Mouse (Mus musculus) embryonic facial prominence, embryonic 11.5 days (tissue): ENCODE results near the gene Cbfa2t3. TPM values are rescaled to one million over a fixed set of nuclear protein-coding genes. Genes with fewer than 3 reads are reported as not detected.
"Not testable (repeated sequence)": the region's sequence is repeated elsewhere in the genome, so short reads cannot be mapped to it uniquely, and the experiment has no call there.

Experiments
- ATAC-seq: fragments of 200-750 bp; cut with Nextera tagmentation; replicated peaks from 2 replicates; pipeline ENCODE4 v1.8.0; 2017; ENCODE audit warnings: low read depth; ENCODE audit not compliant: insufficient number of reproducible peaks, low FRiP score, low TSS enrichment
- DNase-seq: peaks from one replicate; pipeline ENCODE4 v3.0.0-alpha.2; 2015; ENCODE audit warnings: low spot score
- H3K27ac ChIP-seq: fragments of 300-500 bp; sonication (generic); replicated peaks from 2 replicates; pipeline ENCODE4 v1.5.1; 2014; ENCODE audit warnings: mild to moderate bottlenecking, low read depth, low read length, control low read depth
- H3K27me3 ChIP-seq: fragments of 300-500 bp; sonication (generic); 2 replicates; pipeline ENCODE4 v1.6.1; 2014; ENCODE audit warnings: mild to moderate bottlenecking, low read length, moderate library complexity, mixed read lengths; ENCODE audit not compliant: control insufficient read depth, insufficient read depth
- H3K36me3 ChIP-seq: fragments of 300-500 bp; sonication (generic); replicated peaks from 2 replicates; pipeline ENCODE4 v1.6.1; 2014; ENCODE audit warnings: low read depth, mild to moderate bottlenecking, low read length, moderate library complexity, mixed read lengths; ENCODE audit not compliant: control insufficient read depth, insufficient read depth
- H3K4me1 ChIP-seq: fragments of 300-500 bp; sonication (generic); 2 replicates; pipeline ENCODE4 v1.6.1; 2014; ENCODE audit warnings: low read length, mixed read lengths; ENCODE audit not compliant: control insufficient read depth, insufficient read depth
- H3K4me2 ChIP-seq: fragments of 300-500 bp; sonication (generic); 2 replicates; pipeline ENCODE4 v1.6.1; 2014; ENCODE audit warnings: low read depth, mild to moderate bottlenecking, control low read depth, low read length, moderate library complexity
- H3K4me3 ChIP-seq: fragments of 300-500 bp; sonication (generic); 2 replicates; pipeline ENCODE4 v1.5.1; 2014; ENCODE audit warnings: low read depth, low read length, control low read depth
- H3K9ac ChIP-seq: fragments of 300-500 bp; sonication (generic); replicated peaks from 2 replicates; pipeline ENCODE4 v1.6.1; 2014; ENCODE audit warnings: mild to moderate bottlenecking, control low read depth, low read length
- H3K9me3 ChIP-seq: fragments of 300-500 bp; sonication (generic); replicated peaks from 2 replicates; pipeline ENCODE4 v1.6.1; 2016; ENCODE audit warnings: mild to moderate bottlenecking, low read length, inconsistent platforms, mixed read lengths; ENCODE audit not compliant: control insufficient read depth
- WGBS: fragments of 180-500 bp; shearing (Covaris S2); extraction: QIAGEN DNeasy Blood & Tissue Kit; methylation state at CpG from one replicate; pipeline ENCODE4 v1.1.7; 2014; 5-methylcytosine and 5-hydroxymethylcytosine counted together
- polyA plus RNA-seq: library from polyadenylated mRNA; unstranded; fragments of >200 nt; fragmentation: Nextera tagmentation; extraction: Ambion mirVana; gene quantifications from 2 replicates; pipeline ENCODE4 v1.2.1, GENCODE M21; 2014

Cbfa2t3 gene
- polyA plus RNA-seq, 1 experiment from 2014 or later: 1.9 TPM

- Histone ChIP-seq H3K27ac (no peak overlapping the region), H3K27me3 (no peaks in the 10 kb centered on the region), H3K4me2 (no peak overlapping the region), H3K36me3 (no peaks in the 10 kb centered on the region), H3K4me1 (peaks cover 12% of the 10 kb centered on the region), H3K9ac (no peak overlapping the region), H3K4me3 (no peak overlapping the region), H3K9me3 (no peaks in the 10 kb centered on the region)
- DNase-seq (no peak), ATAC-seq (no peak)
- 72% methylated on average over 14 of the region's 14 CpGs for WGBS
These were observed 62.8 kb downstream of the Cbfa2t3 start for GRCm38 (mm10) chr8:122635878-122636802.

GRCm38 (mm10) chr8:122633205-122633604 lies 65.7 kb downstream of the Cbfa2t3 start:
- DNase-seq: no peak
- WGBS: 93% methylated on average over 14 of the region's 14 CpGs
- Histone ChIP-seq H3K4me2 (no peak overlapping the region), H3K27me3 (no peaks in the 10 kb centered on the region), H3K36me3 (no peaks in the 10 kb centered on the region), H3K9ac (no peak overlapping the region), H3K4me1 (no peaks in the 10 kb centered on the region; the same call in 1 of the 2 replicates), H3K4me3 (no peak overlapping the region), H3K9me3 (no peaks in the 10 kb centered on the region), H3K27ac (no peak overlapping the region)
- ATAC-seq: no peak

GRCm38 (mm10) chr8:122632134-122632533 lies 66.8 kb downstream of the Cbfa2t3 start:
- not testable (repeated sequence) for H3K9me3 ChIP-seq, H3K27ac ChIP-seq, H3K27me3 ChIP-seq, H3K4me2 ChIP-seq, H3K4me1 ChIP-seq, H3K36me3 ChIP-seq, ATAC-seq, DNase-seq, H3K4me3 ChIP-seq, H3K9ac ChIP-seq
- 79% methylated on average over 3 of the region's 3 CpGs for WGBS

GRCm38 (mm10) chr8:122630696-122631095 lies 68.2 kb downstream of the Cbfa2t3 start:
- no peaks in the 10 kb centered on the region for H3K36me3 ChIP-seq
- 50% methylated on average over 22 of the region's 22 CpGs for WGBS
- no peaks in the 10 kb centered on the region for H3K27me3 ChIP-seq
- H3K9ac ChIP-seq: peak overlapping the region; percentile 46
- DNase-seq (no peak), ATAC-seq (no peak)
- peak overlapping the region; percentile 34 for H3K4me2 ChIP-seq
- H3K4me1 ChIP-seq: no peaks in the 10 kb centered on the region; the same call in 1 of the 2 replicates
- H3K4me3 ChIP-seq: peak overlapping the region; percentile 17
- H3K27ac ChIP-seq: no peak overlapping the region
- no peaks in the 10 kb centered on the region for H3K9me3 ChIP-seq

- Histone ChIP-seq H3K4me1 (no peaks in the 10 kb centered on the region; the same call in 1 of the 2 replicates), H3K9ac (no peak overlapping the region), H3K27me3 (no peaks in the 10 kb centered on the region), H3K36me3 (no peaks in the 10 kb centered on the region), H3K4me2 (no peak overlapping the region), H3K9me3 (no peaks in the 10 kb centered on the region), H3K4me3 (no peak overlapping the region), H3K27ac (no peak overlapping the region)
- 17% methylated on average over 10 of the region's 10 CpGs for WGBS
- ATAC-seq: no peak
- DNase-seq: no peak
These were observed 69.5 kb downstream of the Cbfa2t3 start for GRCm38 (mm10) chr8:122629388-122629787.

GRCm38 (mm10) chr8:122626896-122627295 lies 72.0 kb downstream of the Cbfa2t3 start:
- Histone ChIP-seq H3K4me1 (no peaks in the 10 kb centered on the region; the same call in 1 of the 2 replicates), H3K9ac (no peak overlapping the region), H3K27ac (no peak overlapping the region), H3K36me3 (no peaks in the 10 kb centered on the region), H3K9me3 (no peaks in the 10 kb centered on the region), H3K4me2 (no peak overlapping the region), H3K27me3 (no peaks in the 10 kb centered on the region), H3K4me3 (no peak overlapping the region)
- ATAC-seq (no peak), DNase-seq (no peak)
- 67% methylated on average over 2 of the region's 2 CpGs for WGBS

- no peaks in the 10 kb centered on the region for H3K36me3 ChIP-seq
- no peaks in the 10 kb centered on the region; the same call in 1 of the 2 replicates for H3K4me1 ChIP-seq
- no peaks in the 10 kb centered on the region for H3K27me3 ChIP-seq
- no peak overlapping the region for H3K4me3 ChIP-seq
- 81% methylated on average over 9 of the region's 9 CpGs for WGBS
- H3K9ac ChIP-seq: no peak overlapping the region
- H3K4me2 ChIP-seq: no peak overlapping the region
- no peak for DNase-seq
- no peaks in the 10 kb centered on the region for H3K9me3 ChIP-seq
- H3K27ac ChIP-seq: no peak overlapping the region
- ATAC-seq: no peak
These were observed 73.1 kb downstream of the Cbfa2t3 start for GRCm38 (mm10) chr8:122625811-122626210.

- 71% methylated on average over 5 of the region's 5 CpGs for whole genome bisulfite sequencing
- no peaks in the 10 kb centered on the region for H3K27me3 ChIP-seq
- H3K4me1 ChIP-seq: peaks cover 3% of the 10 kb centered on the region; the same call in 1 of the 2 replicates
- ATAC-seq: no peak
- no peak overlapping the region for H3K4me2 ChIP-seq
- H3K9me3 ChIP-seq: no peaks in the 10 kb centered on the region
- H3K9ac ChIP-seq: no peak overlapping the region
- no peak for DNase-seq
- no peak overlapping the region for H3K27ac ChIP-seq
- no peak overlapping the region for H3K4me3 ChIP-seq
- H3K36me3 ChIP-seq: no peaks in the 10 kb centered on the region
These were observed 74.3 kb downstream of the Cbfa2t3 start for GRCm38 (mm10) chr8:122624653-122625052.
